Mouse (Mus musculus): ENCODE measurements around the gene Gm20388. TPM values are rescaled to one million over a fixed set of nuclear protein-coding genes. Genes with fewer than 3 reads are reported as not detected.

The Gm20388 gene
- polyA plus RNA-seq, 1 experiment from 2014 or later = 7.4 TPM

DNA sequence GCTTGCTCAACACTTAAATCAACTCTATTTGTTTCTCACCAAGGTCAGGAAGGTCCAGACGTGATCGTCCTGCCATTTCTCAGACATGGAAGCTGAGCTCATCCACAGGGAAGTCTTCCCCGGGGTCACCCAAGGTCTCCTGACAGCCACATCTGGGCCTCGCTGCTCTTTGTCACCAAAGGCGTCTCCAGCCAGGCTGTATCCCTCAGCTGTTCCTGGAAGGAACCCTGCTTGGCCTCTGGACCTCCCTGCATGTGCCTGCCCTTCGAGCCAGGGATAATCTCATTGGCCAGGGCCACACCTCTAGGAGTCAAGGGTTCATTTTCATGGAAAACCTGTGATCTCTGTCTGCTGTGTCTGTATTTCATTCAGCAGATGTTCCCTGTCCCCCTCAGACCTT is 2168.5 kb downstream of the Gm20388 start:
- 50% methylated on average over 6 of the region's 6 CpGs for WGBS
- peaks cover 27% of the 10 kb centered on the region; the same call in 1 of the 2 replicates for H3K4me1 ChIP-seq (ENCODE audit: control insufficient read depth, insufficient read depth, low read length)
- no peak overlapping the region for H3K27ac ChIP-seq (ENCODE audit: low read length)
- H3K4me3 ChIP-seq (replicated peaks; ENCODE audit: low read length) = no peak overlapping the region
- no peaks in the 10 kb centered on the region for H3K9me3 ChIP-seq (replicated peaks; ENCODE audit: control insufficient read depth, low read length)
- no peak overlapping the region for H3K4me2 ChIP-seq (ENCODE audit: low read depth, low read length)
- no peak overlapping the region for H3K9ac ChIP-seq (ENCODE audit: low read length)
- no peaks in the 10 kb centered on the region for H3K36me3 ChIP-seq (ENCODE audit: control insufficient read depth, insufficient read depth, low read length)
- H3K27me3 ChIP-seq (ENCODE audit: control insufficient read depth, insufficient read depth, low read length) = no peaks in the 10 kb centered on the region
- no peak for ATAC-seq (ENCODE audit: insufficient read depth, low FRiP score)

DNA sequence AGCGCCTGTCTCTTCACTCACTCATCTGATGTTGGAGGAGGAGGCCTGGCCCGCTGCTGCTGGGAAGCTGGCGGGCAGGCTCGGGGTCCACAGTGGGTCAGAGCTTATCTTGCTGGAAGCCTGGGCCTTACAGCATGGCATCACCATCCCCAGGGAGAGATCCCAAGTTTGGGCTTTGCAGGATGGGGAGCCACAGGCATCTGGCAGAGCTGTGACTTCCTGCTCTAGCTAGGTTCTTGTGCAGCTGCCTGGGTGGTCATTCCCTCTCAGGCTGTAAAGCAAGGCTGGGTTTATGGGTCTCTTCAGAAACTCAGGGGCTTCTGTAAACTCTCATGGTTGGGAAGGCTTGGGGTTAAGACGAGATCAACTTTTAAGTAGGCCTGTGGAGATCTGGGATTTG is 2169.7 kb downstream of the Gm20388 start:
- H3K9ac ChIP-seq (ENCODE audit: low read length) = peak overlapping the region; percentile 32; the same call in 1 of the 2 replicates
- ATAC-seq (ENCODE audit: insufficient read depth, low FRiP score) = no peak; the same call in none of the 2 replicates

GRCm38 (mm10) chr8:122083401-122083800 is 2172.8 kb downstream of the Gm20388 start:
- no peak for ATAC-seq (ENCODE audit: insufficient read depth, low FRiP score)
- Histone ChIP-seq H3K4me1 (ENCODE audit: control insufficient read depth, insufficient read depth, low read length) (peaks cover 14% of the 10 kb centered on the region; the same call in 1 of the 2 replicates), H3K36me3 (ENCODE audit: control insufficient read depth, insufficient read depth, low read length) (no peaks in the 10 kb centered on the region), H3K27ac (ENCODE audit: low read length) (no peak overlapping the region), H3K9me3 (replicated peaks; ENCODE audit: control insufficient read depth, low read length) (no peaks in the 10 kb centered on the region), H3K4me2 (ENCODE audit: low read depth, low read length) (no peak overlapping the region), H3K9ac (ENCODE audit: low read length) (no peak overlapping the region), H3K4me3 (replicated peaks; ENCODE audit: low read length) (no peak overlapping the region), H3K27me3 (ENCODE audit: control insufficient read depth, insufficient read depth, low read length) (no peaks in the 10 kb centered on the region)
- 91% methylated on average over 6 of the region's 6 CpGs for WGBS

More for the DNA sequence above, 2169.7 kb downstream of the Gm20388 start:
- Histone ChIP-seq H3K27me3 (ENCODE audit: control insufficient read depth, insufficient read depth, low read length) (no peaks in the 10 kb centered on the region), H3K4me1 (ENCODE audit: control insufficient read depth, insufficient read depth, low read length) (peaks cover 19% of the 10 kb centered on the region; the same call in 1 of the 2 replicates), H3K27ac (ENCODE audit: low read length) (peak overlapping the region; percentile 52), H3K4me2 (ENCODE audit: low read depth, low read length) (no peak overlapping the region), H3K4me3 (replicated peaks; ENCODE audit: low read length) (no peak overlapping the region), H3K36me3 (ENCODE audit: control insufficient read depth, insufficient read depth, low read length) (no peaks in the 10 kb centered on the region), H3K9me3 (replicated peaks; ENCODE audit: control insufficient read depth, low read length) (no peaks in the 10 kb centered on the region)
- 46% methylated on average over 5 of the region's 5 CpGs for WGBS

DNA sequence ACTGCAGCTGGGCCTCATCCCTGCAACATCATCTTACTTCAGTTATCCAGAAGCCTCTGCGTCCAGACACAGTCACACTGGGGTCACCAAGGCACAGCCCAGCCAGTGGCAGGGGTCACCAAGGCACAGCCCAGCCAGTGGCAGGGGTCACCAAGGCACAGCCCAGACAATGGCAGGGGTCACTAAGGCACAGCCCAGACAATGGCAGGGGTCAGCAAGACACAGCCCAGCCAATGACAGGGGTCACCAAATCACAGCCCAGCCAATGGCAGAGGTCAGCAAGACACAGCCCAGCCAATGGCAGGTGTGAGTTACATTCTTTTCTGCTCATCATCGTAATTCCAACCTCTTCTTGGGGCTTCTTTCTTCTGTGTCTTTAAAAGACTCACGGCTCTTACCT is 2173.5 kb downstream of the Gm20388 start:
- no peak overlapping the region for H3K9ac ChIP-seq (ENCODE audit: low read length)
- peaks cover 13% of the 10 kb centered on the region; the same call in 1 of the 2 replicates for H3K4me1 ChIP-seq (ENCODE audit: control insufficient read depth, insufficient read depth, low read length)
- no peaks in the 10 kb centered on the region for H3K27me3 ChIP-seq (ENCODE audit: control insufficient read depth, insufficient read depth, low read length)
- H3K9me3 ChIP-seq (replicated peaks; ENCODE audit: control insufficient read depth, low read length) = no peaks in the 10 kb centered on the region
- no peak for ATAC-seq (ENCODE audit: insufficient read depth, low FRiP score)
- no peaks in the 10 kb centered on the region for H3K36me3 ChIP-seq (ENCODE audit: control insufficient read depth, insufficient read depth, low read length)
- H3K27ac ChIP-seq (ENCODE audit: low read length) = no peak overlapping the region
- 66% methylated on average over 3 of the region's 3 CpGs for WGBS
- no peak overlapping the region for H3K4me3 ChIP-seq (replicated peaks; ENCODE audit: low read length)
- no peak overlapping the region for H3K4me2 ChIP-seq (ENCODE audit: low read depth, low read length)

DNA sequence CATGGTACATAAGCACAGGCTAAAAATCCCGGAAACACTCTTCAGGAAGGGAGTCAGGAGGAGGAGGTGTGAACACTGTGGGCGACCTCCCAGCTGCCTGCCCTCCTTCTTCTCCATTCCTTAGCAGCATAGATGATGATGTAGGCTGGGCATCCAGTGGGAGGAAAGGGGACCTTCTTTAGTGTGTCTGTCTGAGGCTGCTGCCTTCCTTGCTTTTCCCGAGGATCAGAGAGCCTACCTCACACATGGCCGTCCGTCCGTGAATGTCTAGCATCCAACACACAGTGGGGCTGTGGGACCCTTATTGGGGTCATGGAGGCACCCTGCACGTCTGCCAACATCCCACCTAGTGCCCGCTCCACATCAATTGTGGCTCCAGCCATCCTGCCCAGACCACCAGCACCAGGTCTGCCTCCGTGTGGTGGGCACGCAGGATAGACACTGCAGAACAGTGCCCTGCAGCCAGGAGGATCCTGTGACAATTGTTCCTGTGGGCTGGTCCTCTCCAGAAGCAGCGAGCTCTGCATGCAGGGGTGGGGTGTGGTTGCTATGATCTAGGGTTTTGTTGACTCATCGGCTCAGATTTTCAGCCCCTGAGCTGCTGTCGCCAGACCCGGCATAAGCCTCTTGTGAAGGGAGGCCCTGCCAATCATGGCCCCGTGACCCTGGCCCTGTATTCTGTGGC is 2174.2 kb downstream of the Gm20388 start:
- Histone ChIP-seq H3K36me3 (ENCODE audit: control insufficient read depth, insufficient read depth, low read length) (no peaks in the 10 kb centered on the region), H3K9me3 (replicated peaks; ENCODE audit: control insufficient read depth, low read length) (no peaks in the 10 kb centered on the region), H3K27ac (ENCODE audit: low read length) (no peak overlapping the region), H3K27me3 (ENCODE audit: control insufficient read depth, insufficient read depth, low read length) (no peaks in the 10 kb centered on the region), H3K4me2 (ENCODE audit: low read depth, low read length) (no peak overlapping the region), H3K4me3 (replicated peaks; ENCODE audit: low read length) (no peak overlapping the region), H3K4me1 (ENCODE audit: control insufficient read depth, insufficient read depth, low read length) (peaks cover 7% of the 10 kb centered on the region; the same call in 1 of the 2 replicates), H3K9ac (ENCODE audit: low read length) (no peak overlapping the region)
- no peak for ATAC-seq (ENCODE audit: insufficient read depth, low FRiP score)
- WGBS = 71% methylated on average over 15 of the region's 15 CpGs

GRCm38 (mm10) chr8:122086064-122086463 is 2175.4 kb downstream of the Gm20388 start:
- 79% methylated on average over 12 of the region's 12 CpGs for WGBS
- no peak overlapping the region for H3K27ac ChIP-seq (ENCODE audit: low read length)

GRCm38 (mm10) chr8:122088631-122089030 is 2178.0 kb downstream of the Gm20388 start:
- Histone ChIP-seq H3K9me3 (replicated peaks; ENCODE audit: control insufficient read depth, low read length) (no peaks in the 10 kb centered on the region), H3K4me3 (replicated peaks; ENCODE audit: low read length) (no peak overlapping the region), H3K27me3 (ENCODE audit: control insufficient read depth, insufficient read depth, low read length) (no peaks in the 10 kb centered on the region), H3K36me3 (ENCODE audit: control insufficient read depth, insufficient read depth, low read length) (no peaks in the 10 kb centered on the region), H3K27ac (ENCODE audit: low read length) (no peak overlapping the region), H3K9ac (ENCODE audit: low read length) (no peak overlapping the region), H3K4me1 (ENCODE audit: control insufficient read depth, insufficient read depth, low read length) (no peaks in the 10 kb centered on the region), H3K4me2 (ENCODE audit: low read depth, low read length) (no peak overlapping the region)
- WGBS = 85% methylated on average over 16 of the region's 16 CpGs
- no peak for ATAC-seq (ENCODE audit: insufficient read depth, low FRiP score)

More at GRCm38 (mm10) chr8:122086064-122086463, 2175.4 kb downstream of the Gm20388 start:
- Histone ChIP-seq H3K27me3 (ENCODE audit: control insufficient read depth, insufficient read depth, low read length) (no peaks in the 10 kb centered on the region), H3K4me1 (ENCODE audit: control insufficient read depth, insufficient read depth, low read length) (no peaks in the 10 kb centered on the region), H3K9ac (ENCODE audit: low read length) (no peak overlapping the region), H3K9me3 (replicated peaks; ENCODE audit: control insufficient read depth, low read length) (no peaks in the 10 kb centered on the region), H3K4me2 (ENCODE audit: low read depth, low read length) (no peak overlapping the region), H3K36me3 (ENCODE audit: control insufficient read depth, insufficient read depth, low read length) (no peaks in the 10 kb centered on the region), H3K4me3 (replicated peaks; ENCODE audit: low read length) (no peak overlapping the region)
- ATAC-seq (ENCODE audit: insufficient read depth, low FRiP score) = no peak

GRCm38 (mm10) chr8:122089186-122089700 is 2178.6 kb downstream of the Gm20388 start:
- Histone ChIP-seq H3K4me3 (replicated peaks; ENCODE audit: low read length) (no peak overlapping the region), H3K27me3 (ENCODE audit: control insufficient read depth, insufficient read depth, low read length) (no peaks in the 10 kb centered on the region), H3K9ac (ENCODE audit: low read length) (no peak overlapping the region), H3K4me2 (ENCODE audit: low read depth, low read length) (no peak overlapping the region), H3K4me1 (ENCODE audit: control insufficient read depth, insufficient read depth, low read length) (no peaks in the 10 kb centered on the region), H3K36me3 (ENCODE audit: control insufficient read depth, insufficient read depth, low read length) (no peaks in the 10 kb centered on the region), H3K27ac (ENCODE audit: low read length) (no peak overlapping the region), H3K9me3 (replicated peaks; ENCODE audit: control insufficient read depth, low read length) (no peaks in the 10 kb centered on the region)
- 68% methylated on average over 7 of the region's 7 CpGs for WGBS
- ATAC-seq (ENCODE audit: insufficient read depth, low FRiP score) = no peak

DNA sequence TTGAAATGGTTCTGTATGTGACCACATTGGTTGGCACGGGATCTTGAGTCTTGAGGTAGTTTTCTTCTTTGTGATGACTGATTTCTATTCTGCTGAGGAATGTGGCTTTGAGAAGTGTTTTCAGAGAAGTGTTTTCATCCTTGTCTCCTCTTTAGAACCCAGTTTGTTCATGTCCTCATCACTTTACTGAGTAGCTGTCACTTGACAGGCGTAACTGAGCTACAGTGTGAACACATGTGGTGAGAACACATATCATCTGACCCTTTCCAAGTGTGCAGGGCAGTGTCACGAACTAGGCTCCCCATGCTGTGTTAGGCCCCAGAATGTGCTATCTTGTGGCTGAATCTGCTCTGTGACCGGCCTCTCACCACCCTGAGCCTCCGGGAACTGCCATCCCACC is 2181.8 kb downstream of the Gm20388 start:
- H3K27me3 ChIP-seq (ENCODE audit: control insufficient read depth, insufficient read depth, low read length) = no peaks in the 10 kb centered on the region
- no peak for ATAC-seq (ENCODE audit: insufficient read depth, low FRiP score)
- WGBS = 79% methylated on average over 5 of the region's 5 CpGs
- no peak overlapping the region for H3K4me2 ChIP-seq (ENCODE audit: low read depth, low read length)
- no peaks in the 10 kb centered on the region for H3K4me1 ChIP-seq (ENCODE audit: control insufficient read depth, insufficient read depth, low read length)
- H3K4me3 ChIP-seq (replicated peaks; ENCODE audit: low read length) = no peak overlapping the region
- H3K36me3 ChIP-seq (ENCODE audit: control insufficient read depth, insufficient read depth, low read length) = no peaks in the 10 kb centered on the region
- H3K9me3 ChIP-seq (replicated peaks; ENCODE audit: control insufficient read depth, low read length) = no peaks in the 10 kb centered on the region
- H3K9ac ChIP-seq (ENCODE audit: low read length) = no peak overlapping the region
- H3K27ac ChIP-seq (ENCODE audit: low read length) = no peak overlapping the region
